Mouse (Mus musculus) heart, adult 2 months (tissue): Measurements from ENCODE around the gene Angptl4. TPM values are rescaled to one million over a fixed set of nuclear protein-coding genes. Genes with fewer than 3 reads are reported as not detected.

ENCODE experiments used
- DNase-seq, 2 experiments: peaks; one replicate each; pipeline ENCODE4 v3.0.0; 2021
- H3K27ac ChIP-seq: fragments of 200-600 bp; 2 replicates; pipeline ENCODE4 v1.8.1; 2022
- H3K27me3 ChIP-seq: fragments of 200-500 bp; 2 replicates; pipeline ENCODE4 v1.6.1; 2012; ENCODE audit warnings: mild to moderate bottlenecking, low read length, inconsistent platforms, mixed read lengths; ENCODE audit not compliant: control insufficient read depth, insufficient read depth
- H3K36me3 ChIP-seq: fragments of 200-500 bp; 2 replicates; pipeline ENCODE4 v1.6.1; 2012; ENCODE audit warnings: low read length, inconsistent platforms; ENCODE audit not compliant: control insufficient read depth, insufficient read depth
- H3K4me1 ChIP-seq: fragments of 200-500 bp; 2 replicates; pipeline ENCODE4 v1.6.1; 2011; ENCODE audit warnings: low read length; ENCODE audit not compliant: control insufficient read depth, insufficient read depth
- H3K4me3 ChIP-seq: fragments of 200-600 bp; 2 replicates; pipeline ENCODE4 v1.8.1; 2022
- H3K79me2 ChIP-seq: fragments of 200-500 bp; replicated peaks from 2 replicates; pipeline ENCODE4 v1.6.1; 2012; ENCODE audit warnings: mild to moderate bottlenecking, inconsistent platforms, low read length, moderate library complexity, mixed read lengths; ENCODE audit not compliant: control insufficient read depth, insufficient read depth
- H3K9ac ChIP-seq: fragments of 200-500 bp; 2 replicates; pipeline ENCODE4 v1.6.1; 2012; ENCODE audit warnings: low read depth, mild to moderate bottlenecking, control low read depth, inconsistent platforms, low read length, mixed read lengths
- CTCF ChIP-seq: fragments of 200-600 bp; IDR thresholded peaks from 2 replicates; pipeline ENCODE4 v1.8.1; 2022; ENCODE audit warnings: antibody characterized with exemption, mild to moderate bottlenecking, moderate library complexity
- EP300 ChIP-seq: fragments of 200-500 bp; IDR thresholded peaks from 2 replicates; pipeline ENCODE4 v1.6.1; 2011; ENCODE audit warnings: low read depth, low read length, control low read depth; ENCODE audit not compliant: insufficient read depth
- POLR2A ChIP-seq: fragments of 200-500 bp; IDR thresholded peaks from 2 replicates; pipeline ENCODE4 v1.6.1; 2011; ENCODE audit warnings: mild to moderate bottlenecking, low read depth, low read length, control low read depth; ENCODE audit not compliant: insufficient read depth
- WGBS: fragments of 180-500 bp; shearing (Covaris S2); methylation state at CpG from one replicate; pipeline ENCODE4 v1.1.7; 2018; 5-methylcytosine and 5-hydroxymethylcytosine counted together
- intact Hi-C: fragments of 180-260 bp; cut with DNase I; formaldehyde crosslinking; loops from one replicate; pipeline ENCODE4 v1.15.1; 2025
- polyA plus RNA-seq: library from polyadenylated mRNA; depleted of rRNA; stranded (reverse); fragments of >200 nt; gene quantifications from 2 replicates; pipeline ENCODE4 v1.2.3, GENCODE M21; 2012
- total RNA-seq, 2 experiments: library from RNA; stranded (reverse); gene quantifications; 2 replicates each; pipeline ENCODE4 v1.2.3; 2021

Gene Angptl4
- total and polyA plus RNA-seq, 3 experiments: 4.7 to 18.9 (median 7.2) TPM

DNA sequence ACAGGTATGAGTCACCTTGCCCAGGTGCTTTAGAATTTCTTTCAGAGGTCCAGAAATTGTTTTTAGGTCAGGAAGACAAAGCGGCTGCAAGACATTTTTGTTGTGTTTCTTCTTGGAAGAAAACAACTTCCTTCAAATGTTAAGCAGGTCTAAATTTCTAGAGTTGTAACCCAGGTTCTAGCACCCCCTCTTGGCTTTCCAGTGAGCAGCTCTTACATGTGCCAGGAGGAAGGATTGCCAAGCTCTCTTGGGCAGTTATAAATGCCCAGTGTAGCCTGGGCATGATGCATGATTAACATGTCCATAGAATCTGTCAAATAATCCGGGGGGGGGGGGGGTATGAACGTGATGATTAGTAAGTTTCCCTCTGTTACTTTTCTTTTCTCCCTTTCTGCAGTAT lies 16.7 kb upstream of the Angptl4 start:
- no peak for DNase-seq
- H3K27me3 ChIP-seq: no peaks in the 10 kb centered on the region
- intact Hi-C loops: no loop called here

GRCm38 (mm10) chr17:33788732-33789131 lies 7.1 kb upstream of the Angptl4 start:
- TF ChIP-seq EP300 (no peak), CTCF (no peak), POLR2A (no peak)
- no peak overlapping the region for H3K4me3 ChIP-seq
- DNase-seq: no peak
- no peak overlapping the region for H3K9ac ChIP-seq
- peaks cover 4% of the 10 kb centered on the region for H3K4me1 ChIP-seq
- peak overlapping the region; percentile 48 for H3K27ac ChIP-seq
- intact Hi-C loops: no loop called here
- peaks cover 4% of the 10 kb centered on the region for H3K36me3 ChIP-seq
- 6% methylated on average over 4 of the region's 4 CpGs for WGBS
- no peaks in the 10 kb centered on the region for H3K27me3 ChIP-seq
- no peaks in the 10 kb centered on the region for H3K79me2 ChIP-seq

More for the DNA sequence above, 16.7 kb upstream of the Angptl4 start:
- no peak overlapping the region for H3K27ac ChIP-seq
- WGBS: 21% methylated on average over 3 of the region's 3 CpGs
- no peak overlapping the region for H3K4me3 ChIP-seq
- TF ChIP-seq EP300: 0 out of 2 replicates have a peak, but pooled peaks have one; percentile 29
- TF ChIP-seq POLR2A: no peak
- peak; percentile 72 for TF ChIP-seq CTCF
- H3K36me3 ChIP-seq: 0 out of 2 replicates have a peak, but pooled peaks cover 1% of the 10 kb centered on the region
- no peaks in the 10 kb centered on the region for H3K79me2 ChIP-seq
- no peak overlapping the region for H3K9ac ChIP-seq
- H3K4me1 ChIP-seq: peaks cover 1% of the 10 kb centered on the region; the same call in 1 of the 2 replicates

GRCm38 (mm10) chr17:33786375-33786774 lies 4.7 kb upstream of the Angptl4 start:
- H3K4me3 ChIP-seq: no peak overlapping the region
- DNase-seq: no peak
- H3K79me2 ChIP-seq: no peaks in the 10 kb centered on the region
- peaks cover 4% of the 10 kb centered on the region for H3K36me3 ChIP-seq
- H3K27me3 ChIP-seq: no peaks in the 10 kb centered on the region
- no peak for TF ChIP-seq CTCF
- no peak for TF ChIP-seq POLR2A
- TF ChIP-seq EP300: no peak
- intact Hi-C loops: no loop called here
- H3K9ac ChIP-seq: no peak overlapping the region
- 87% methylated on average over 18 of the region's 18 CpGs for WGBS
- H3K4me1 ChIP-seq: peaks cover 16% of the 10 kb centered on the region
- no peak overlapping the region for H3K27ac ChIP-seq

GRCm38 (mm10) chr17:33784939-33785338 lies 3.3 kb upstream of the Angptl4 start:
- Histone ChIP-seq H3K4me1 (peaks cover 22% of the 10 kb centered on the region), H3K79me2 (no peaks in the 10 kb centered on the region), H3K4me3 (no peak overlapping the region), H3K27ac (no peak overlapping the region), H3K9ac (no peak overlapping the region), H3K36me3 (peaks cover 6% of the 10 kb centered on the region), H3K27me3 (no peaks in the 10 kb centered on the region)
- DNase-seq: no peak
- intact Hi-C loops: no loop called here
- 57% methylated on average over 2 of the region's 2 CpGs for WGBS
- TF ChIP-seq POLR2A: no peak
- no peak for TF ChIP-seq CTCF
- TF ChIP-seq EP300: no peak

DNA sequence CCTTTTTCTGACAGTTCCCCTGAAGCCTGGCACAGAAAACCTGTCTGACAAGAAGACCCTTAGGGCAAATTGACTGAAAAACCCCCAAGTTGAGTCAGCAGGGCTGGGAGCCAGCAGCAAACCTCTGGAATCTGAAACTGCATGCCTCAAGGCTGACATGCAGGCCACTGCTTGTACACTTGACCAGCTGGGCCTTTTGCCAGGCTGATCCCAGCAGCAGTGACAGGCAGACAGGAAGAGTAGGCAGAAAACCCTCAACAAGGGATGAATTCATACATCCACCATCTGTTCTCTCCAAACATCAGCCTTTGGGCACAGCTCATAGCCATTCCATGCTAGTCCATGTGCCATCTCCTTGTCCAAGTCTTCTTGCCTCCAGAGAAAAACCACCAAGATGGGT lies 1.8 kb upstream of the Angptl4 start:
- Histone ChIP-seq H3K4me1 (peaks cover 26% of the 10 kb centered on the region), H3K79me2 (no peaks in the 10 kb centered on the region), H3K4me3 (no peak overlapping the region), H3K9ac (no peak overlapping the region), H3K27ac (peak overlapping the region; percentile 60), H3K36me3 (peaks cover 8% of the 10 kb centered on the region), H3K27me3 (no peaks in the 10 kb centered on the region)
- TF ChIP-seq POLR2A: no peak
- no peak for TF ChIP-seq CTCF
- peak; percentile 71 for TF ChIP-seq EP300
- peak; percentile 81 to 87 for DNase-seq
- intact Hi-C loops: loop anchor here (2.0 kb wide), 1 partner anchor 13 kb away; no protein-coding TSS in a partner anchor

- Histone ChIP-seq H3K27me3 (no peaks in the 10 kb centered on the region), H3K36me3 (peaks cover 8% of the 10 kb centered on the region), H3K79me2 (no peaks in the 10 kb centered on the region), H3K4me3 (peak overlapping the region; percentile 40), H3K9ac (peak overlapping the region; percentile 49; the same call in 1 of the 2 replicates), H3K27ac (peak overlapping the region; percentile 80), H3K4me1 (peaks cover 27% of the 10 kb centered on the region)
- intact Hi-C loops: loop anchor here (2.0 kb wide), 1 partner anchor 15 kb away; no protein-coding TSS in a partner anchor
- DNase-seq: no peak
- WGBS: 25% methylated on average over 4 of the region's 4 CpGs
- TF ChIP-seq CTCF (peak; percentile 49), POLR2A (no peak)
Measured at GRCm38 (mm10) chr17:33782067-33782466, 437 bp upstream of the Angptl4 start.
